Comparison of ENCODE assay signal across 13 mouse cellular contexts in the genomic region with DNA sequence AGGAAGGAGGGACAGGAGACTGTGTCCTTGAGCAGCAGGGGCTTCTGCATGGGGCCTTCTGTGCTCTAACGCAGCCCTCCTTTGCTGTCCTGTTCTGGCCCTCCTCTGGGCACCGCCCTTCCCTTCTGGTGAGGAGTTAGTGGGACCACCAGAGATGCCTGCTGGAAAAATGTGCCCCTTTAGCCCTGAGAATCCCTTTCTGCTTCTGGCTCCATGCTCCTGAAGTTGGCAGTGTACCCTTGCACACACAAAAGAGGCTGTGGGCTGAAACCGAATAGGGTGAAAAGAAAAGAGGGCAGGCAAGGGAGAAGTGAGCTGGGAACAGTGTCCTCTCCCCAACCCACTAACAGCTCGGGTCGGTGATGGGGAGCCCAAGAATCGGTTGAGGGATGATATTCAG. TPM values are rescaled to one million over a fixed set of nuclear protein-coding genes. Genes with fewer than 3 reads are reported as not detected.
DNase-seq lines count a peak whose midpoint lies in the region; ATAC-seq and TF ChIP-seq lines count a peak whose summit lies in the region.
"Had no signal": no experiment of that assay in that cellular context is flagged by ENCODE, and none has a peak within 500 bp of the region (broad histone marks: within the 10 kb centered on the region; RNA-seq: fewer than 3 reads in every experiment).

No protein-coding gene starts in this region.

- H3K4me3 ChIP-seq in embryonic facial prominence, embryonic 12.5 days = no peak overlapping the region
- no peak overlapping the region for H3K4me3 ChIP-seq in hindbrain, embryonic 12.5 days
- H3K4me3 ChIP-seq in midbrain, embryonic 15.5 days = no peak overlapping the region
- H3K4me3 ChIP-seq in lung, adult 2 months (replicated peaks; ENCODE audit: extremely low read depth, low read depth, low read length) = no peak overlapping the region
- H3K4me3 ChIP-seq in kidney, adult 2 months (ENCODE audit: insufficient read depth, low read depth, low read length) = no peak overlapping the region
- H3K4me3 ChIP-seq: myocyte had no signal

- H3K4me2 ChIP-seq in embryonic facial prominence, embryonic 12.5 days (replicated peaks) = no peak overlapping the region
- no peak overlapping the region for H3K4me2 ChIP-seq in hindbrain, embryonic 12.5 days (replicated peaks)
- no peak overlapping the region for H3K4me2 ChIP-seq in midbrain, embryonic 15.5 days

- no peaks in the 10 kb centered on the region for H3K36me3 ChIP-seq in embryonic facial prominence, embryonic 12.5 days
- no peaks in the 10 kb centered on the region for H3K36me3 ChIP-seq in hindbrain, embryonic 12.5 days
- H3K36me3 ChIP-seq in midbrain, embryonic 15.5 days (replicated peaks) = no peaks in the 10 kb centered on the region
- H3K36me3 ChIP-seq in kidney, adult 2 months (ENCODE audit: control insufficient read depth, insufficient read depth, low read length) = no peaks in the 10 kb centered on the region

- DNase-seq in cerebellum, postnatal 10 days = peak; percentile 64 to 65
- no peak for DNase-seq in cerebellum, postnatal 4 days (ENCODE audit: low spot score in 2 of 2)
- DNase-seq in urinary bladder, adult 2 months (ENCODE audit: low spot score) = no peak
- DNase-seq in lung, adult 2 months = no peak
- DNase-seq in kidney, adult 2 months = no peak
- DNase-seq: cerebellum, adult 9-11 months; heart, adult 11 months had no signal

- no peak for ATAC-seq in embryonic facial prominence, embryonic 12.5 days (ENCODE audit: insufficient number of reproducible peaks, insufficient read depth, low FRiP score, low TSS enrichment)
- no peak for ATAC-seq in hindbrain, embryonic 12.5 days (ENCODE audit: low FRiP score)
- no peak for ATAC-seq in midbrain, embryonic 15.5 days (replicated peaks)

- H3K27me3 ChIP-seq in embryonic facial prominence, embryonic 12.5 days = 0 out of 2 replicates have a peak, but pooled peaks cover 3% of the 10 kb centered on the region
- H3K27me3 ChIP-seq in hindbrain, embryonic 12.5 days = peaks cover 31% of the 10 kb centered on the region
- no peaks in the 10 kb centered on the region for H3K27me3 ChIP-seq in midbrain, embryonic 15.5 days (replicated peaks)
- H3K27me3 ChIP-seq in kidney, adult 2 months (replicated peaks; ENCODE audit: control insufficient read depth, insufficient read depth, low read length) = no peaks in the 10 kb centered on the region
- H3K27me3 ChIP-seq: Patski had no signal

- TF ChIP-seq CTCF in lung, adult 2 months (IDR thresholded peaks at IDR 0.05; ENCODE audit: insufficient read depth, low read length) = no peak
- TF ChIP-seq CTCF in kidney, adult 2 months (conservative IDR thresholded peaks at IDR 0.05; ENCODE audit: insufficient read depth, insufficient read length, low read depth, low read length) = no peak

- H3K9me3 ChIP-seq in embryonic facial prominence, embryonic 12.5 days = no peaks in the 10 kb centered on the region
- H3K9me3 ChIP-seq in hindbrain, embryonic 12.5 days (replicated peaks) = no peaks in the 10 kb centered on the region
- no peaks in the 10 kb centered on the region for H3K9me3 ChIP-seq in midbrain, embryonic 15.5 days

- TF ChIP-seq POLR2A in lung, adult 2 months (IDR thresholded peaks at IDR 0.05; ENCODE audit: borderline replicate concordance, extremely low read depth, low read depth, low read length) = no peak
- no peak for TF ChIP-seq POLR2A in kidney, adult 2 months (IDR thresholded peaks at IDR 0.05; ENCODE audit: low read depth, low read length)

- peak overlapping the region; percentile 9; the same call in 1 of the 2 replicates for H3K27ac ChIP-seq in embryonic facial prominence, embryonic 12.5 days
- peak overlapping the region; percentile 75 for H3K27ac ChIP-seq in hindbrain, embryonic 12.5 days
- peak overlapping the region; percentile 86 for H3K27ac ChIP-seq in midbrain, embryonic 15.5 days
- H3K27ac ChIP-seq in kidney, adult 2 months (ENCODE audit: insufficient read depth, low read depth, low read length) = no peak overlapping the region
- H3K27ac ChIP-seq: liver, embryonic 14.5 days had no signal

- 0 out of 2 replicates have a peak overlapping the region, but pooled peaks have one; percentile 8 for H3K9ac ChIP-seq in embryonic facial prominence, embryonic 12.5 days
- peak overlapping the region; percentile 38; the same call in 1 of the 2 replicates for H3K9ac ChIP-seq in hindbrain, embryonic 12.5 days
- H3K9ac ChIP-seq in midbrain, embryonic 15.5 days = peak overlapping the region; percentile 23; the same call in 1 of the 2 replicates
- H3K9ac ChIP-seq: liver, embryonic 14.5 days had no signal

- 53% methylated on average over 6 of the region's 6 CpGs for WGBS in embryonic facial prominence, embryonic 12.5 days
- WGBS in hindbrain, embryonic 12.5 days = 41% methylated on average over 6 of the region's 6 CpGs
- WGBS in midbrain, embryonic 15.5 days = 23% methylated on average over 6 of the region's 6 CpGs
- 65% methylated on average over 6 of the region's 6 CpGs for WGBS in lung, adult 2 months
- WGBS in kidney, adult 2 months = 71% methylated on average over 6 of the region's 6 CpGs

- H3K4me1 ChIP-seq in embryonic facial prominence, embryonic 12.5 days = peaks cover 40% of the 10 kb centered on the region
- peaks cover 77% of the 10 kb centered on the region for H3K4me1 ChIP-seq in hindbrain, embryonic 12.5 days
- peaks cover 66% of the 10 kb centered on the region for H3K4me1 ChIP-seq in midbrain, embryonic 15.5 days
- H3K4me1 ChIP-seq in lung, adult 2 months (ENCODE audit: control insufficient read depth, insufficient read depth, low read length) = no peaks in the 10 kb centered on the region
- no peaks in the 10 kb centered on the region for H3K4me1 ChIP-seq in kidney, adult 2 months (ENCODE audit: control insufficient read depth, insufficient read depth, low read length)

RNA-seq across cellular contexts. Expression of a gene that starts 14.4 kb away (rescaled TPM):
- polyA plus RNA-seq in embryonic facial prominence, embryonic 12.5 days (2016; fragmentation: Nextera tagmentation; extraction: Ambion mirVana) = 30.1 and 38.1 TPM in 2 replicates
- polyA plus RNA-seq in hindbrain, embryonic 12.5 days (2016; fragmentation: Nextera tagmentation; extraction: Ambion mirVana) = 14.8 and 17.6 TPM in 2 replicates
- 15.0 and 15.7 TPM in 2 replicates for polyA plus RNA-seq in midbrain, embryonic 15.5 days (2015; fragmentation: Nextera tagmentation; extraction: Ambion mirVana)
- polyA plus RNA-seq in urinary bladder, adult 2 months (2012; rRNA removed) = 0.50 and 0.63 TPM in 2 replicates
- polyA plus RNA-seq in lung, adult 2 months (2012; rRNA removed) = 0.65 and 0.68 TPM in 2 replicates
- 15.4 and 19.5 TPM in 2 replicates for polyA plus RNA-seq in kidney, adult 2 months (2012; rRNA removed)

RNA-seq across cellular contexts. Expression of a gene that starts 43.0 kb away (rescaled TPM):
- 0.13 TPM in 1 of 2 replicates, not detected in the other for polyA plus RNA-seq in embryonic facial prominence, embryonic 12.5 days (2016; fragmentation: Nextera tagmentation; extraction: Ambion mirVana)
- polyA plus RNA-seq in hindbrain, embryonic 12.5 days (2016; fragmentation: Nextera tagmentation; extraction: Ambion mirVana) = 0.17 and 0.38 TPM in 2 replicates
- 0.44 and 1.1 TPM in 2 replicates for polyA plus RNA-seq in midbrain, embryonic 15.5 days (2015; fragmentation: Nextera tagmentation; extraction: Ambion mirVana)
- polyA plus RNA-seq in urinary bladder, adult 2 months (2012; rRNA removed) = 0.36 and 0.37 TPM in 2 replicates
- 0.15 and 0.28 TPM in 2 replicates for polyA plus RNA-seq in lung, adult 2 months (2012; rRNA removed)
- 0.16 and 5.1 TPM in 2 replicates for polyA plus RNA-seq in kidney, adult 2 months (2012; rRNA removed)

Comparison
In these comparisons a context has a peak if more than half of its experiments do, and no peak if none do; other contexts are left out.
1. DNase-seq: peak in cerebellum, postnatal 10 days (2 of 2); none in cerebellum, postnatal 4 days (0 of 2), urinary bladder, adult 2 months (single experiment), lung, adult 2 months (single experiment) and kidney, adult 2 months (single experiment).
2. Peak in every context shown above with its lines, with median percentiles within 50 percentile points of each other: H3K9ac ChIP-seq.